Mouse (Mus musculus): ENCODE data around the gene Inca1. TPM values are rescaled to one million over a fixed set of nuclear protein-coding genes. Genes with fewer than 3 reads are reported as not detected.

Inca1 gene
- polyA plus RNA-seq, 1 experiment = 0.76 TPM

DNA sequence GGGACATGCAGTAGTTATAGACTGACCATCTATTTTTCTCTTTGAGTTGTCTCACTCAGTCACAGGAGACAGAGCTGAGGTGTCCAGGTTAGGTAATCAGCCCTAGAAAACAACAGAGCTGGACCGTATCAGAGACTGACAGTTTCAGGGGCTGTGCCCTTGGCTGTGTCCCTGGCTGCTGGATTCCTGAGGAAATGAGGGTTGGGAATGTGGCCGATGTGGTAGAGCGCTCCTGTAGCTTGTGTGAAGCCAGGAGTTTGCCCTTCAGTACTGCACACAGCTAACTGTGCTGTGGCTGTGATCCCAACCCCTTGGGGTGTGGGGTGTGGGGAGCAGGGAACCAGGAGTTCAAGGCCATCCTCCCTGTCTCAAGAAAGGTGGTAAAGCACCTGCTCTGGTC lies 21.1 kb upstream of the Inca1 start:
- Histone ChIP-seq H3K36me3 (ENCODE audit: control insufficient read depth, insufficient read depth, low read length) (peaks cover 37% of the 10 kb centered on the region), H3K27ac (ENCODE audit: insufficient read depth, low read length) (no peak overlapping the region), H3K27me3 (ENCODE audit: control insufficient read depth, insufficient read depth, low read length) (no peaks in the 10 kb centered on the region), H3K4me3 (ENCODE audit: extremely low read depth, insufficient read depth, insufficient read length) (no peak overlapping the region), H3K4me1 (ENCODE audit: control insufficient read depth, insufficient read depth, insufficient read length) (peaks cover 4% of the 10 kb centered on the region; the same call in 1 of the 2 replicates)
- WGBS = 88% methylated on average over 3 of the region's 3 CpGs
- no peak for TF ChIP-seq CTCF (IDR thresholded peaks at IDR 0.05; ENCODE audit: extremely low read depth, insufficient read depth, insufficient read length, insufficient replicate concordance)
- no peak for TF ChIP-seq POLR2A (IDR thresholded peaks at IDR 0.05; ENCODE audit: low read depth, low read length)
- no peak for DNase-seq (ENCODE audit: low read depth in 1 of 2, low spot score in 2 of 2)

DNA sequence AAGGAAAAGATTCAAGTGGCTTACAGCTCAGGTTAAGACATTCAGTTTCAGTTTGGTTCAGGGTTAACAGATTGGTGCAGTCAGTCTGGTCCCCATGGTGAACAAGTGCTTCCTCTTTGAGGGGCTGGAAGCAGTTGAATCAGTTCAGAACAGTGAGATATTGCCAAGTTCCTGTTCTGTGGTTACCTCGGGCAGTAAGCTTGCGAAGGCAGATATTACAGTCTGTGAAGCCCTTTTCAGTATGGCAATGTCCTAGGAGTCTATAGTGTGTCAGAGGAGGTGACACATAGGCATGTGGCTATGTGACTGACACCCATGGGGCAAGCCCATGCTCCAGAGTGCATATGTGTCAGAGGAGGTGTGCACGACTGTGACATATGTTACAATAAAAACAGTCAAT lies 20.6 kb upstream of the Inca1 start:
- TF ChIP-seq CTCF (IDR thresholded peaks at IDR 0.05; ENCODE audit: extremely low read depth, insufficient read depth, insufficient read length, insufficient replicate concordance) (no peak), POLR2A (IDR thresholded peaks at IDR 0.05; ENCODE audit: low read depth, low read length) (no peak)
- Histone ChIP-seq H3K4me1 (ENCODE audit: control insufficient read depth, insufficient read depth, insufficient read length) (peaks cover 4% of the 10 kb centered on the region; the same call in 1 of the 2 replicates), H3K4me3 (ENCODE audit: extremely low read depth, insufficient read depth, insufficient read length) (no peak overlapping the region), H3K36me3 (ENCODE audit: control insufficient read depth, insufficient read depth, low read length) (peaks cover 32% of the 10 kb centered on the region), H3K27ac (ENCODE audit: insufficient read depth, low read length) (no peak overlapping the region), H3K27me3 (ENCODE audit: control insufficient read depth, insufficient read depth, low read length) (no peaks in the 10 kb centered on the region)
- 23% methylated on average over 3 of the region's 3 CpGs for WGBS
- peak in 1 of 2 experiments; percentile 18 for DNase-seq (ENCODE audit: low read depth in 1 of 2, low spot score in 2 of 2)

DNA sequence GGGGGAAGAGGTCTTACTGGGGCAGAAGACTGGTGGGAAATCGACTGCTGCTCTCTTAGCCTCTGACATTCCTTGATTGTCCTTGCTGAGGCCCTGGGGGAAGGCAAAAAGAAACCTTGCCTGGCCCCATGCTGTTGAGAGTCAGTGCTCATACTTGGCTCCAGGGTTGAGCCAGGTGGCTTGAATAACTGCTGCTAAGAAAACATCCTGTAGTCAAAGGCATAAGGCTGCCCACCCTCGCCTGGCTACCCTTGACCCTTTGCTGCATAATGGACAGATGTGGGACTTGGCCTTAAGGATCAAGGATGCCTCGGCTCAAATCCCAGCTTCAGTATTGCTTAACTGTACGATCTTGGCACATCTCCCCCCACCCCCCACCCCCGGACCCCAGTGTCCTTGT lies 18.5 kb upstream of the Inca1 start:
- Histone ChIP-seq H3K36me3 (ENCODE audit: control insufficient read depth, insufficient read depth, low read length) (peaks cover 15% of the 10 kb centered on the region), H3K27me3 (ENCODE audit: control insufficient read depth, insufficient read depth, low read length) (no peaks in the 10 kb centered on the region), H3K4me1 (ENCODE audit: control insufficient read depth, insufficient read depth, insufficient read length) (peaks cover 4% of the 10 kb centered on the region; the same call in 1 of the 2 replicates), H3K27ac (ENCODE audit: insufficient read depth, low read length) (no peak overlapping the region), H3K4me3 (ENCODE audit: extremely low read depth, insufficient read depth, insufficient read length) (no peak overlapping the region)
- 82% methylated on average over 5 of the region's 5 CpGs for WGBS
- TF ChIP-seq POLR2A (IDR thresholded peaks at IDR 0.05; ENCODE audit: low read depth, low read length) = no peak
- no peak for TF ChIP-seq CTCF (IDR thresholded peaks at IDR 0.05; ENCODE audit: extremely low read depth, insufficient read depth, insufficient read length, insufficient replicate concordance)
- DNase-seq (ENCODE audit: low read depth in 1 of 2, low spot score in 2 of 2) = no peak

DNA sequence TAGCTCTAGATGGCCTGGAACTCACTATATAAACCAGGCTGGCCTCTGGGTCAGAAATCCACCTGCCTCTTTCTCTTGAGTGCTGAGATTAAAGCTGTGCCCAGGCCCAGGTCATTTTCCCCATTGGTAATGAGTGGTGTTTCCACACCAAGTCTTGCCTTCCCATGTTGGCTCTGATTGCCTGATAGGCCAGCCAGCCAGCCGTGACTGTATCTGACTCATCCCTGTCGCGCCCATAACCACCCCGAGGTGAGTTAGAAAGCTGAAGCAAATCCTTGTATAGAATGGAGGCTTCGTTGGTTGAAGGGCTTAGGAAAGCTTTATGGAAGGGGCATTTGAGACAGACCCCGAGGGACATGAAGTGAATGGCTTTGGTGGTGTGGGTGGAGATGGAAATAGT lies 15.9 kb upstream of the Inca1 start:
- Histone ChIP-seq H3K36me3 (ENCODE audit: control insufficient read depth, insufficient read depth, low read length) (peaks cover 18% of the 10 kb centered on the region), H3K27ac (ENCODE audit: insufficient read depth, low read length) (no peak overlapping the region), H3K27me3 (ENCODE audit: control insufficient read depth, insufficient read depth, low read length) (no peaks in the 10 kb centered on the region), H3K4me3 (ENCODE audit: extremely low read depth, insufficient read depth, insufficient read length) (no peak overlapping the region), H3K4me1 (ENCODE audit: control insufficient read depth, insufficient read depth, insufficient read length) (peaks cover 4% of the 10 kb centered on the region; the same call in 1 of the 2 replicates)
- TF ChIP-seq CTCF (IDR thresholded peaks at IDR 0.05; ENCODE audit: extremely low read depth, insufficient read depth, insufficient read length, insufficient replicate concordance) (no peak), POLR2A (IDR thresholded peaks at IDR 0.05; ENCODE audit: low read depth, low read length) (no peak)
- DNase-seq (ENCODE audit: low read depth in 1 of 2, low spot score in 2 of 2) = no peak
- 80% methylated on average over 6 of the region's 6 CpGs for WGBS

DNA sequence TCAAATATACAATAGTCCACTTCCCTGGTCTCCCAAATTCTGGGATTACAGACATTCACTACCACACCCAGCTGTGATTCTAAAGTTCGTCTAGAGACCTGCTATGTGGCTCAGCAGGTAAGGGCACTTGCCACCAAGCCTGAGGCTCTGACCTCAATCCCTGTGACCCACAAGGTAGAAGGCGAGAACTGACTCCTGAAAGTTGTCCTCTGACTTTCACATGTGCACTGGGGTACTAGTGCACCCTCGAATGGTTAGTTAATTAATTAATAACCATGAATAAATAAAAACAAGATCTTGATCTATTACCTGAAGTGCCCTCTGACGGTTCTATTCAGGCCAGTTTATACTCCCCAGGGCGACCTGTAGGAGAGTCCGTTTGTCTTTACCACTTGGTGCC lies 13.3 kb upstream of the Inca1 start:
- peaks cover 13% of the 10 kb centered on the region for H3K36me3 ChIP-seq (ENCODE audit: control insufficient read depth, insufficient read depth, low read length)
- H3K27me3 ChIP-seq (ENCODE audit: control insufficient read depth, insufficient read depth, low read length) = no peaks in the 10 kb centered on the region
- no peak overlapping the region for H3K27ac ChIP-seq (ENCODE audit: insufficient read depth, low read length)
- 87% methylated on average over 6 of the region's 6 CpGs for WGBS
- H3K4me1 ChIP-seq (ENCODE audit: control insufficient read depth, insufficient read depth, insufficient read length) = no peaks in the 10 kb centered on the region
- TF ChIP-seq CTCF (IDR thresholded peaks at IDR 0.05; ENCODE audit: extremely low read depth, insufficient read depth, insufficient read length, insufficient replicate concordance) (no peak), POLR2A (IDR thresholded peaks at IDR 0.05; ENCODE audit: low read depth, low read length) (no peak)
- H3K4me3 ChIP-seq (ENCODE audit: extremely low read depth, insufficient read depth, insufficient read length) = no peak overlapping the region
- DNase-seq (ENCODE audit: low read depth in 1 of 2, low spot score in 2 of 2) = no peak

DNA sequence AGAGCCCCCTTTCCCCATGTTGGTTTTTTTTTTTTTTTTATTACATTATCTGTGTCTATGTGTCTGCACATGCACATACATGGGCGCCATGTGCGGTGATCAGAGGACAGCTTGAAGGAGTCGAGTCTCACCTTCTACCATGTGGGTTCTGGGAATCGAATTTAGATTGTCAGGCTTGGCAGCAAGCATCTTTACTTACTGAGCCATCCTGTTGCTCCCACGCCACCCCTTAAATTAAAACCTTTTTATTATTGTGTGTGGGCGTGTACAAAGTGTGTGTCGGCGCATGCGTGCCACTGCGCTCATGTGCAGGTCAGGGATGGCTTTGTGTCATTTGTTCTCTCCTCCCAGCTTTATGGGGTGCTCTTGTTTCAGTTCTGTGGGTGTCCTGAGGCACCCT lies 11.1 kb upstream of the Inca1 start:
- Histone ChIP-seq H3K4me3 (ENCODE audit: extremely low read depth, insufficient read depth, insufficient read length) (no peak overlapping the region), H3K36me3 (ENCODE audit: control insufficient read depth, insufficient read depth, low read length) (peaks cover 18% of the 10 kb centered on the region), H3K27ac (ENCODE audit: insufficient read depth, low read length) (no peak overlapping the region), H3K4me1 (ENCODE audit: control insufficient read depth, insufficient read depth, insufficient read length) (no peaks in the 10 kb centered on the region), H3K27me3 (ENCODE audit: control insufficient read depth, insufficient read depth, low read length) (no peaks in the 10 kb centered on the region)
- WGBS = 92% methylated on average over 10 of the region's 10 CpGs
- no peak for TF ChIP-seq POLR2A (IDR thresholded peaks at IDR 0.05; ENCODE audit: low read depth, low read length)
- no peak for TF ChIP-seq CTCF (IDR thresholded peaks at IDR 0.05; ENCODE audit: extremely low read depth, insufficient read depth, insufficient read length, insufficient replicate concordance)
- DNase-seq (ENCODE audit: low read depth in 1 of 2, low spot score in 2 of 2) = no peak

DNA sequence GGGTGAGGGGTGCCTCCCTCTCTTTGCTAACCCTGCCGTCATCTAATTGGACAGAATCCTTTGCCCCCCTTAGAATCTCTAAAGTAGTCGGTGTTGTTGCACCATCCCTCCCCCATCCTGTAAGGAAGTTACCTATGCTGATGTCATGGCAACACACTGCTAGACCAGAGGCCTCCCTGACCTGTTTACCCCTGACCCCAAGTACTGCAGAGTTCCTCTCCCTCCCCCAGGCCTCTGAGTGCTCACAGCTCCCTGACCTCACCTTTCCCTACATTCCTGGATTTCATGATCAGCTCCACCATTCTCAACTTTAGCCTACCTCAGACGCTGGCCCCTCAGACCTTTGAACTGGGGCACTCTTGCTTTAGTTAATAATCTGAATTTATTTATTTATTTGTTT lies 6.2 kb upstream of the Inca1 start:
- TF ChIP-seq POLR2A (IDR thresholded peaks at IDR 0.05; ENCODE audit: low read depth, low read length) = no peak
- TF ChIP-seq CTCF (IDR thresholded peaks at IDR 0.05; ENCODE audit: extremely low read depth, insufficient read depth, insufficient read length, insufficient replicate concordance) = no peak
- no peak for DNase-seq (ENCODE audit: low read depth in 1 of 2, low spot score in 2 of 2)
- Histone ChIP-seq H3K27me3 (ENCODE audit: control insufficient read depth, insufficient read depth, low read length) (no peaks in the 10 kb centered on the region), H3K27ac (ENCODE audit: insufficient read depth, low read length) (no peak overlapping the region), H3K4me1 (ENCODE audit: control insufficient read depth, insufficient read depth, insufficient read length) (peaks cover 4% of the 10 kb centered on the region; the same call in 1 of the 2 replicates), H3K36me3 (ENCODE audit: control insufficient read depth, insufficient read depth, low read length) (peaks cover 30% of the 10 kb centered on the region), H3K4me3 (ENCODE audit: extremely low read depth, insufficient read depth, insufficient read length) (no peak overlapping the region)
- 85% methylated on average over 3 of the region's 3 CpGs for WGBS
